Mouse (Mus musculus) forebrain, embryonic 15.5 days (tissue): ENCODE results near the gene Ttll11. TPM values are rescaled to one million over a fixed set of nuclear protein-coding genes. Genes with fewer than 3 reads are reported as not detected.

Experiments used
- ATAC-seq: fragments of 200-750 bp; cut with Nextera tagmentation; replicated peaks from 2 replicates; pipeline ENCODE4 v1.8.0; 2017; ENCODE audit warnings: mild to moderate bottlenecking, moderate TSS enrichment, moderate library complexity
- H3K27ac ChIP-seq: fragments of 300-500 bp; sonication (generic); replicated peaks from 2 replicates; pipeline ENCODE4 v1.5.1; 2015; ENCODE audit warnings: mild to moderate bottlenecking, inconsistent platforms
- H3K27me3 ChIP-seq: fragments of 300-500 bp; sonication (generic); 2 replicates; pipeline ENCODE4 v1.6.1; 2015; ENCODE audit warnings: inconsistent platforms
- H3K36me3 ChIP-seq: fragments of 300-500 bp; sonication (generic); 2 replicates; pipeline ENCODE4 v1.6.1; 2015; ENCODE audit warnings: mild to moderate bottlenecking, inconsistent platforms
- H3K4me1 ChIP-seq: fragments of 300-500 bp; sonication (generic); 2 replicates; pipeline ENCODE4 v1.6.1; 2015; ENCODE audit warnings: inconsistent platforms
- H3K4me2 ChIP-seq: fragments of 300-500 bp; sonication (generic); replicated peaks from 2 replicates; pipeline ENCODE4 v1.6.1; 2015; ENCODE audit warnings: mild to moderate bottlenecking, inconsistent platforms
- H3K4me3 ChIP-seq: fragments of 300-500 bp; sonication (generic); 2 replicates; pipeline ENCODE4 v1.5.1; 2015; ENCODE audit warnings: mild to moderate bottlenecking, inconsistent platforms
- H3K9ac ChIP-seq: fragments of 300-500 bp; sonication (generic); replicated peaks from 2 replicates; pipeline ENCODE4 v1.6.1; 2015; ENCODE audit warnings: mild to moderate bottlenecking, inconsistent platforms
- H3K9me3 ChIP-seq: fragments of 300-500 bp; sonication (generic); 2 replicates; pipeline ENCODE4 v1.6.1; 2016; ENCODE audit warnings: inconsistent platforms
- WGBS: fragments of 180-500 bp; shearing (Covaris S2); methylation state at CpG from one replicate; pipeline ENCODE4 v1.1.7; 2015; ENCODE audit warnings: mixed read lengths; 5-methylcytosine and 5-hydroxymethylcytosine counted together
- polyA plus RNA-seq: library from polyadenylated mRNA; unstranded; fragments of >200 nt; fragmentation: Nextera tagmentation; extraction: Ambion mirVana; gene quantifications from 2 replicates; pipeline ENCODE4 v1.2.1, GENCODE M21; 2015

Gene Ttll11
- polyA plus RNA-seq, 1 experiment from 2014 or later = 3.0 TPM

DNA sequence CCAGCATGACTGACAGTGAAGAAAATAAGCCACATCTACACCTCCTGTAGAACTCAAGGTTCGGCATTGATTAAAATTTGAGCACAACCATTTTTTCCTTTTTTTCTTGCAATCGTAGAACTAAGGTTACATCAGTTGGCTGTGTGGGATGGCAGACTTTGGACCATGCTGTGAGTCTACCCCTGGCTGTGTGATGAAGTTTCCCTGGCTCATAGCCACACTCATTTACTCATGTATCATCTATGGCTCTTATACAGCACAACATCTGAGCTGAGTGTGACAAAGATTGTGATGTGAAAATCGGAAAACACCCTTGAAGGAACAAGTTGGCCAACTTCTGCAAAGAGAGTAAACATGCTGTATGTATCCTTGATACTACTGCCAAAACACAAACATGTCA is 56.8 kb downstream of the Ttll11 start:
- no peak for ATAC-seq
- H3K27ac ChIP-seq = no peak overlapping the region
- no peak overlapping the region for H3K9ac ChIP-seq
- H3K36me3 ChIP-seq = no peaks in the 10 kb centered on the region
- H3K4me1 ChIP-seq = 0 out of 2 replicates have a peak, but pooled peaks cover 3% of the 10 kb centered on the region
- H3K4me3 ChIP-seq = no peak overlapping the region
- WGBS = 76% methylated on average over 3 of the region's 3 CpGs
- no peak overlapping the region for H3K4me2 ChIP-seq
- no peaks in the 10 kb centered on the region for H3K9me3 ChIP-seq
- H3K27me3 ChIP-seq = no peaks in the 10 kb centered on the region

GRCm38 (mm10) chr2:35912090-35912489 is 67.6 kb downstream of the Ttll11 start:
- Histone ChIP-seq H3K4me1 (no peaks in the 10 kb centered on the region), H3K4me2 (no peak overlapping the region), H3K27ac (no peak overlapping the region), H3K9ac (no peak overlapping the region), H3K9me3 (no peaks in the 10 kb centered on the region), H3K4me3 (no peak overlapping the region), H3K27me3 (no peaks in the 10 kb centered on the region), H3K36me3 (no peaks in the 10 kb centered on the region)
- WGBS = 78% methylated on average over 4 of the region's 4 CpGs
- no peak for ATAC-seq

DNA sequence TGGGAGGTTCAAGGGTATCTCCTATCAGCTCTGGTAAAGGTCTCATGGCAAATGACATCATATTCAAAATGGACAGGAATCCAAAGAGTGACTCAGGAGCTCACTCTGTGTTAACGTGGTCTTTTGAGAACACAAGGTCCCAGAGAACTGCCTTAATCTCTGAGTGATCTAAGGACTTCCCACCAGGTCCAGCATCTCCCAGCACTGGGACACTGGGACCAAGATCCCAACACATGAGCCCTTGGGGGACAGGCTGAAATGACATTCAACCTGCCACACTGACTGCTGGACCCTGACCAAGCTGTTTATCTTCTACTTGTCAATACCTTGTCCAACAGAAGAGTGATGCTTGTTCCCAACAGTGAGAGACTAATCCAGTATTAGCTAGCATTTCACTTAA is 68.0 kb downstream of the Ttll11 start:
- WGBS = 78% methylated on average over 1 of the region's 1 CpGs
- no peak overlapping the region for H3K27ac ChIP-seq
- no peaks in the 10 kb centered on the region for H3K4me1 ChIP-seq
- no peak overlapping the region for H3K4me3 ChIP-seq
- no peak overlapping the region for H3K9ac ChIP-seq
- H3K27me3 ChIP-seq = no peaks in the 10 kb centered on the region
- no peak overlapping the region for H3K4me2 ChIP-seq
- no peaks in the 10 kb centered on the region for H3K9me3 ChIP-seq
- H3K36me3 ChIP-seq = no peaks in the 10 kb centered on the region
- ATAC-seq = no peak

DNA sequence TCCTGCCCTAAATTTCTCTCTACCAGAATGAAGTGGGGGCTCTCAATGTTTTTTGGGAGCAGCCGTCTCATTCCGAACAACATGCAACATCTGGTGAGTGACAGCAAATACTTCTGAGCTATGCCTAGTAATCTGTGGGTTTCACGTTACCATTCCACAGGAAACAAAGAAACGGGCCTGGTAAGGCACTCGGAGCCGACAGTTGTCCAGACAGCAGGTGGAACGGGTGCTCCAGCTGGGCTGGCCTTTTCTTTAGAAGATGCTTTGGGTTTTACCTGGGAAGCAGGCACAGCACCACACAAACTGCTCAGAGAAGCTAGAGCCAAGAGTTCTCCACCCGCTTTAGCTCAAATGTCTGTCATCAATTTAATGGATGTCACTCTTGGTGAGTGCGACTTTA is 69.0 kb downstream of the Ttll11 start:
- H3K9me3 ChIP-seq = no peaks in the 10 kb centered on the region
- no peaks in the 10 kb centered on the region for H3K27me3 ChIP-seq
- ATAC-seq = no peak
- no peak overlapping the region for H3K27ac ChIP-seq
- H3K9ac ChIP-seq = no peak overlapping the region
- no peak overlapping the region for H3K4me2 ChIP-seq
- H3K36me3 ChIP-seq = no peaks in the 10 kb centered on the region
- peaks cover 3% of the 10 kb centered on the region for H3K4me1 ChIP-seq
- no peak overlapping the region for H3K4me3 ChIP-seq
- 56% methylated on average over 9 of the region's 9 CpGs for WGBS

GRCm38 (mm10) chr2:35909353-35909752 is 70.4 kb downstream of the Ttll11 start:
- 94% methylated on average over 4 of the region's 4 CpGs for WGBS
- no peaks in the 10 kb centered on the region for H3K36me3 ChIP-seq
- ATAC-seq = no peak
- no peak overlapping the region for H3K27ac ChIP-seq
- H3K4me3 ChIP-seq = no peak overlapping the region
- H3K4me2 ChIP-seq = no peak overlapping the region
- H3K4me1 ChIP-seq = peaks cover 3% of the 10 kb centered on the region
- no peaks in the 10 kb centered on the region for H3K9me3 ChIP-seq
- H3K9ac ChIP-seq = no peak overlapping the region
- H3K27me3 ChIP-seq = no peaks in the 10 kb centered on the region

- Histone ChIP-seq H3K4me3 (no peak overlapping the region), H3K27ac (no peak overlapping the region), H3K4me1 (peaks cover 3% of the 10 kb centered on the region), H3K36me3 (no peaks in the 10 kb centered on the region), H3K27me3 (no peaks in the 10 kb centered on the region), H3K9me3 (no peaks in the 10 kb centered on the region), H3K9ac (no peak overlapping the region), H3K4me2 (no peak overlapping the region)
- 78% methylated on average over 6 of the region's 6 CpGs for WGBS
- ATAC-seq = no peak
Measured at GRCm38 (mm10) chr2:35907578-35907977, 72.1 kb downstream of the Ttll11 start.

DNA sequence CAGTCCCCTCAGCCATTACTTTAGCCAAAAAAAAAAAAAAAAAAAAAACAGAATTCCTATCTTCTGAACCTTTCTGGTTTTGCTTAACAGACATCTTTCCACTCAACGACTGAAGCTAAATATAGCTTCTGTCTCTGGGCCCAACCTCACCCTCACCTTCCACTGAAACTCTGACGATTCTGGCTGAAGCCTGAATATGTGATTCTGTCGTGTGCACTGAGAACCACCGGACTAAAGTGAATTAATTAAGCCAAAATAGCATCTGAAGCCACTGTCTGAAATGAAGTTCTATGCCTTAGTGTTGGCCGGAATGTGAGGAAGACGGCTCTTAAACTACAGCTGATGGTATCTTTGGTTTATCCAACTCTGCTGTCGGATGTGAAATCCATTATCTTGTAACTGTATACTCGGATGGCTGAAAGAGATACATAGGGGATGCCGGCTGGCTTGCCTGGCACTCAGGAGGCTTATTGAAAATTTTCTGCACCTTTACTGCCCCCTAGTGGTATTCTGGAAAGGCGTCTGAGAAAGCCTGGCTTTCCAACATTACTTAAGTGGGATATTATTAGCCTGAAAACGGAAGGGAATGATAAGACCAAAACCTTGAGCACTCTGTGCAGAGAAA is 73.4 kb downstream of the Ttll11 start:
- ATAC-seq = peak; percentile 88
- Histone ChIP-seq H3K4me1 (peaks cover 3% of the 10 kb centered on the region), H3K4me3 (no peak overlapping the region), H3K27ac (peak overlapping the region; percentile 64), H3K36me3 (no peaks in the 10 kb centered on the region), H3K27me3 (no peaks in the 10 kb centered on the region), H3K9me3 (no peaks in the 10 kb centered on the region), H3K9ac (no peak overlapping the region), H3K4me2 (no peak overlapping the region)
- 19% methylated on average over 11 of the region's 11 CpGs for WGBS

- no peaks in the 10 kb centered on the region for H3K27me3 ChIP-seq
- no peak for ATAC-seq
- no peaks in the 10 kb centered on the region for H3K9me3 ChIP-seq
- no peak overlapping the region for H3K9ac ChIP-seq
- 91% methylated on average over 2 of the region's 2 CpGs for WGBS
- no peak overlapping the region for H3K27ac ChIP-seq
- H3K36me3 ChIP-seq = no peaks in the 10 kb centered on the region
- H3K4me2 ChIP-seq = no peak overlapping the region
- H3K4me3 ChIP-seq = no peak overlapping the region
- no peaks in the 10 kb centered on the region for H3K4me1 ChIP-seq
Measured at GRCm38 (mm10) chr2:35900845-35901244, 78.9 kb downstream of the Ttll11 start.

DNA sequence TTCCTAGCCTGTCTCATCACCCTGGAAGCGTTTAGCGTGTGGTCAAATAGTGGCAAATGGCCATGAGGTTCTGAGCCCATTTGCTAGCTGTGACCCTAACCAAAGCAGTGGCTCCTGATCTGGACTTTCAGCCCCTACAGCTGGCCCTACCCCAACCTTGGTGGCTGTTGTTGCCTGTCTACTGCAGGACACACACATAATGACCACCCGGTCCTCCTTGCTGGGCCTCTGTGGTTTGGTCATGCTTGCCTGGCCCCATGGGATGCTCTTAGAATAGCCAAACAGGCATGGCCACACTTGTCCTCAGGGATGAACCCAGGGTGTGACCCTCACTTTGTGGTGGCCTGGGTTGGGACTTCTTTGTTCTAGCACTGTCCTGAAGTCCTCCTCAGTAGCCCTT is 80.0 kb downstream of the Ttll11 start:
- Histone ChIP-seq H3K36me3 (no peaks in the 10 kb centered on the region), H3K9me3 (no peaks in the 10 kb centered on the region), H3K27me3 (no peaks in the 10 kb centered on the region), H3K27ac (no peak overlapping the region), H3K9ac (no peak overlapping the region), H3K4me3 (no peak overlapping the region), H3K4me2 (no peak overlapping the region), H3K4me1 (no peaks in the 10 kb centered on the region)
- no peak for ATAC-seq
- whole genome bisulfite sequencing = 94% methylated on average over 3 of the region's 3 CpGs

- no peaks in the 10 kb centered on the region for H3K27me3 ChIP-seq
- H3K4me2 ChIP-seq = no peak overlapping the region
- no peaks in the 10 kb centered on the region for H3K4me1 ChIP-seq
- H3K9me3 ChIP-seq = no peaks in the 10 kb centered on the region
- no peak for ATAC-seq
- WGBS = 90% methylated on average over 4 of the region's 4 CpGs
- H3K36me3 ChIP-seq = no peaks in the 10 kb centered on the region
- H3K4me3 ChIP-seq = no peak overlapping the region
- H3K9ac ChIP-seq = no peak overlapping the region
- no peak overlapping the region for H3K27ac ChIP-seq
Measured at GRCm38 (mm10) chr2:35899135-35899474, 80.6 kb downstream of the Ttll11 start.

DNA sequence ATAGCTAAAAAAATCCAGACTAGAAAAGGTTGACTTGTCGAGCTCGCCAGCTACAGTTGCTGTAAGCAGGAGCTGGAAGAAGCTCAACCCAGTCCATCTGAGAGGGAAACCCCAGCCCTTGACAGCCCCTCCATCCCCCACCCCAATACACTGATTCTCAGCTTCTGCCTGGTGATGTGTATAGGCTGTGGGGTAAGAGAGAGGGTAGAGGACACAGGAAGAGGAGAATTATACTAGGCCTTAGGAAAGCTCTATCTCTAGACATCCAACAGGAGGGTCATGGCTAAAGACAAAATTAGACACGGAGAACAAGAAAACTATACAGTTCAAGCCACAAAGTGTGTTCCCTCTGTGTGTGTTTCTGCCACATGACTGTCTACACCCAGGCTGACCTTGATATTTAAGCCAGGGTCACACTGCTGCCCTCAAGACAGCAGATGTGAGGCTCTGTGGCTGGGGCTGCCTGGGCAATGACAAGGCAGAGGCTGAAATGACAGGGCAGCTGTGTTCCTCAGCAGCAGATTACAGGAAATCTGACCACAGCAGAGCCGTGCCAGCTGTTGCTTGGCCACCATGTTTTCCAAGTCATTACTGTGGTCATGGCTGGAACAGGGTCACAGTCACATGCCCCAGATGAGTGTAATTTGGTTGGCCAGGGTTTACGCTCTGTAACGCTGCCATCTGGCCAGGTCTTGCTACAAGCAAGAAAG is 81.1 kb downstream of the Ttll11 start:
- no peak for ATAC-seq
- Histone ChIP-seq H3K4me1 (no peaks in the 10 kb centered on the region), H3K36me3 (no peaks in the 10 kb centered on the region), H3K27me3 (no peaks in the 10 kb centered on the region), H3K4me2 (no peak overlapping the region), H3K27ac (no peak overlapping the region), H3K4me3 (no peak overlapping the region), H3K9me3 (no peaks in the 10 kb centered on the region), H3K9ac (no peak overlapping the region)
- WGBS = 90% methylated on average over 6 of the region's 6 CpGs

DNA sequence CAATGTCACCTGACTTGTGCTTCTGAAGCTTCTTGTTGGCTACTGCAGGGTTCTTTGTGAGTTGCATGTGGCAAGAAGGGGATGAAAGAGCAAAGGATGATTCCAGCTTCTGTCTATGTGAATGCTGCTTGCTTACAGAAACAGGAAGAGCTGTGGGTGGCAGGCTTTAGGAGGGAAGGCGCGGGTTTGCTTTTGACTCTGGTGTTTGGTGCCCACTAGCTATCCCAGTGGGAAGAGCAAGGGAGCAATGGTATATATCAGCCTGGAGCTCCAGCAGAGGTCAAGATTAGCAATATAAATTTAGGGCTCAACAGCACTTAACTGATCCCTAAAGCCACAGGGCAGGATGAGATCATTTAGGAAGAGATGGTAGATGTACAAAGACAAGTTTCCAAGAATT is 82.6 kb downstream of the Ttll11 start:
- 90% methylated on average over 2 of the region's 2 CpGs for WGBS

DNA sequence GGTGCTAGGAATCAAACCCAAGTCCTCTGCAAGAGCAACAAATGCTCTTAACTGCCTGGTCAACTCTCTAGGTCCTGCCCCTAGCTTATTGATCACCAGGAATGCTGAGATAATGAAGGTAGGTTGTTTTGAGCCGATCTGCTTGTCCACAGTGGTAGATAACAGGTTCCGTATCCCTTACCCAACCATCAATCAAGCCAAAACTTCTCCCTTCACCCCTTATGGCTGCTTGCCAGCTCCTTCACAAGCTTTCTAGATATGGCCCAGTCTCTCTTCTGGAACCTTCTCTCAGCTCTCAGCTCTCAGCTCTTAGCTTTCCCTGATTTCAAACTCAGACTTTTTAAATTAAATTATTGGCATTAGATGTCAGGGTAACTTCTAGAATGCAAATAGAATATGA is 85.2 kb downstream of the Ttll11 start:
- no peaks in the 10 kb centered on the region for H3K9me3 ChIP-seq
- no peak overlapping the region for H3K9ac ChIP-seq
- 83% methylated on average over 2 of the region's 2 CpGs for WGBS
- no peak for ATAC-seq
- H3K4me1 ChIP-seq = no peaks in the 10 kb centered on the region
- H3K27ac ChIP-seq = no peak overlapping the region
- H3K27me3 ChIP-seq = no peaks in the 10 kb centered on the region
- no peak overlapping the region for H3K4me2 ChIP-seq
- no peak overlapping the region for H3K4me3 ChIP-seq
- H3K36me3 ChIP-seq = no peaks in the 10 kb centered on the region

More for the DNA sequence above, 82.6 kb downstream of the Ttll11 start:
- Histone ChIP-seq H3K4me3 (no peak overlapping the region), H3K4me2 (no peak overlapping the region), H3K36me3 (no peaks in the 10 kb centered on the region), H3K27ac (no peak overlapping the region), H3K4me1 (no peaks in the 10 kb centered on the region), H3K9ac (no peak overlapping the region), H3K27me3 (no peaks in the 10 kb centered on the region), H3K9me3 (no peaks in the 10 kb centered on the region)
- no peak for ATAC-seq
